Mouse (Mus musculus) kidney, postnatal 0 days (tissue): ENCODE measurements around the gene Dnaaf3. TPM values are rescaled to one million over a fixed set of nuclear protein-coding genes. Genes with fewer than 3 reads are reported as not detected.

Experiments
- ATAC-seq: fragments of 200-750 bp; cut with Nextera tagmentation; replicated peaks from 2 replicates; pipeline ENCODE4 v1.8.0; 2017; ENCODE audit warnings: low read depth, moderate number of reproducible peaks, moderate TSS enrichment, moderate library complexity; ENCODE audit not compliant: low FRiP score
- DNase-seq: peaks from one replicate; pipeline ENCODE4 v3.0.0-alpha.2; 2016; ENCODE audit warnings: low spot score
- H3K27ac ChIP-seq: fragments of 300-500 bp; sonication (generic); 2 replicates; pipeline ENCODE4 v1.5.1; 2014; ENCODE audit warnings: mild to moderate bottlenecking
- H3K27me3 ChIP-seq: fragments of 300-500 bp; sonication (generic); 2 replicates; pipeline ENCODE4 v1.6.1; 2014; ENCODE audit warnings: low read length, mixed read lengths; ENCODE audit not compliant: insufficient read depth
- H3K36me3 ChIP-seq: fragments of 300-500 bp; sonication (generic); 2 replicates; pipeline ENCODE4 v1.6.1; 2014; ENCODE audit warnings: low read length, mixed read lengths; ENCODE audit not compliant: insufficient read depth
- H3K4me1 ChIP-seq: fragments of 300-500 bp; sonication (generic); replicated peaks from 2 replicates; pipeline ENCODE4 v1.6.1; 2014; ENCODE audit warnings: antibody characterized with exemption, low read length, mixed read lengths; ENCODE audit not compliant: insufficient read depth
- H3K4me2 ChIP-seq: fragments of 300-500 bp; sonication (generic); 2 replicates; pipeline ENCODE4 v1.6.1; 2014; ENCODE audit warnings: mild to moderate bottlenecking, low read length, moderate library complexity, mixed read lengths
- H3K4me3 ChIP-seq: fragments of 300-500 bp; sonication (generic); replicated peaks from 2 replicates; pipeline ENCODE4 v1.5.1; 2014; ENCODE audit warnings: low read depth, low read length
- H3K9ac ChIP-seq: fragments of 300-500 bp; sonication (generic); 2 replicates; pipeline ENCODE4 v1.6.1; 2014; ENCODE audit warnings: low read depth, low read length
- H3K9me3 ChIP-seq: fragments of 300-500 bp; sonication (generic); replicated peaks from 2 replicates; pipeline ENCODE4 v1.6.1; 2016; ENCODE audit warnings: low read length, inconsistent platforms, mixed read lengths
- CTCF ChIP-seq: IDR thresholded peaks from 2 replicates; pipeline ENCODE4 v1.5.1; 2016; ENCODE audit warnings: antibody characterized with exemption, low read depth, mild to moderate bottlenecking, moderate library complexity
- WGBS: fragments of 180-500 bp; shearing (Covaris S2); extraction: QIAGEN DNeasy Blood & Tissue Kit; methylation state at CpG from one replicate; pipeline ENCODE4 v1.1.7; 2014; 5-methylcytosine and 5-hydroxymethylcytosine counted together
- polyA plus RNA-seq: library from polyadenylated mRNA; unstranded; fragments of >200 nt; fragmentation: Nextera tagmentation; extraction: Ambion mirVana; gene quantifications from 2 replicates; pipeline ENCODE4 v1.2.1, GENCODE M21; 2015

The Dnaaf3 gene
- polyA plus RNA-seq, 1 experiment from 2014 or later, result 2.0 TPM

DNA sequence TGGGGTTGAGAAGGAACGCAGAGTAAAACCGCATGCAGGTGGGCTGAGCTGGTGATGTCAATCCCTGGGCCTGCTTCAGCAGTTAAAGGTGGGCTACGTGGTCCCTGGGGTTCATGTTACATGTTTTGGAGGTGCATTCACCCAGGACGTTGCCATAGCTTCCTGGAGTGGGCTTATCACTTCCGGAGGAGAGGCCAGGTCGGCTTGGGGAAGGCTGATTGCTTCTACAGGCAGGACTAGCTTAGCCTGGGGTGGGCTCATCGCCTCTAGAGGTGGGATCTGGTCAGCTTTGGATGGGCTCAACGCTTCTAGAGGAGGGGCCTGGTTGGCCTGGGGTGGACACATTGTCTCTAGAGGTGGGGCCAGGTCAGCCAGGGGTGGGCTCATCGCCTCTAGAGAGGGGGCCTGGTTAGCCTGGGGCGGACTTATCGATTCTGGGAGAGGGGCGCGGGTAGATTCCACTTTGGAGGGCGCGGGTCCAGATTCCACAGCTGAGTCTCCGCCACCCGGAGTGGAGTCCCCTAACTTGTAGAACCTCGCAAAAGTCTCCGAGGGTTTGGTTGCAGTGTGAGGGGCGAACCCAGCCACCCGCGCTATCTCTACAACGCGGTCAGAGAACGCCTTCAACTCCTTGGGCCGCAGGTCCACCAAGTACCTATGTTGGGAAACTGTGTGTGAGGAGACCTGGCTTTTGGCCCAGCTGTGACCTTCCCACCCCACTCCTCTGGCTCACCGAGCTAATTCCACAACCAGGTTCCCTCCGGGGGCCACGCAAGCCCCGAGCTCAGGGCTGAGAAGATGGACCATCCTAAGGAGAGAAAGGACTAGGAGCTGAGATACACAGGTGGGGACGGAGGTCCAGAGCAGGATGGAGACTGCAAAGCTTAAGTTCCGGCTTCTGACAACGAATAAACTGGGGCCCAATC, 8.8 kb downstream of the Dnaaf3 start:
- Histone ChIP-seq H3K27me3 (no peaks in the 10 kb centered on the region), H3K4me3 (no peak overlapping the region), H3K9me3 (no peaks in the 10 kb centered on the region), H3K9ac (no peak overlapping the region), H3K27ac (no peak overlapping the region), H3K4me1 (peaks cover 9% of the 10 kb centered on the region; the same call in 1 of the 2 replicates), H3K36me3 (no peaks in the 10 kb centered on the region), H3K4me2 (no peak overlapping the region)
- ATAC-seq (no peak), DNase-seq (no peak)
- TF ChIP-seq CTCF, result no peak
- 87% methylated on average over 33 of the region's 33 CpGs for WGBS

DNA sequence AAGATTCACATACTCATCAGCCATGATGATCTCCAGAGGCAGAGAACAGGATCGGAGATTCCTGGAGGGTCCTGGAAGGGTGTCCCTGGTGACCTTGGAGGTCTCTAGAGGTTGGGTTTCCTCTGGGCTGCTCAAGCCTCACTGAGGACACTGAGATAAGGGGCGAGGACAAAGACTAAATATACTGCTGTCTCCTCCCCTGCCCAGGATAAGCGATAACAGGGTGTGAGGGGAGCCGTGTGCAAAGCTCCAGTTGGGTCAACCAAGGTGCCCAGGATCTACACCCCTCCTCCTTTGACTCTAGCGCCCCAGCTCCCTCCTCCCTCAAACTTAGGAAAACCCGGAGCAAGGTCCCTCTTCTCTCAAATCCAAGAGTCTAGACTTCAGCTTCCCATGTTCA, 10.0 kb downstream of the Dnaaf3 start:
- ATAC-seq (no peak), DNase-seq (no peak)
- H3K9ac ChIP-seq, result no peak overlapping the region
- 72% methylated on average over 6 of the region's 6 CpGs for WGBS
- no peak overlapping the region for H3K4me3 ChIP-seq
- TF ChIP-seq CTCF, result no peak
- H3K4me1 ChIP-seq, result peaks cover 9% of the 10 kb centered on the region; the same call in 1 of the 2 replicates
- no peaks in the 10 kb centered on the region for H3K9me3 ChIP-seq
- no peak overlapping the region for H3K27ac ChIP-seq
- no peak overlapping the region for H3K4me2 ChIP-seq
- no peaks in the 10 kb centered on the region for H3K36me3 ChIP-seq
- no peaks in the 10 kb centered on the region for H3K27me3 ChIP-seq

DNA sequence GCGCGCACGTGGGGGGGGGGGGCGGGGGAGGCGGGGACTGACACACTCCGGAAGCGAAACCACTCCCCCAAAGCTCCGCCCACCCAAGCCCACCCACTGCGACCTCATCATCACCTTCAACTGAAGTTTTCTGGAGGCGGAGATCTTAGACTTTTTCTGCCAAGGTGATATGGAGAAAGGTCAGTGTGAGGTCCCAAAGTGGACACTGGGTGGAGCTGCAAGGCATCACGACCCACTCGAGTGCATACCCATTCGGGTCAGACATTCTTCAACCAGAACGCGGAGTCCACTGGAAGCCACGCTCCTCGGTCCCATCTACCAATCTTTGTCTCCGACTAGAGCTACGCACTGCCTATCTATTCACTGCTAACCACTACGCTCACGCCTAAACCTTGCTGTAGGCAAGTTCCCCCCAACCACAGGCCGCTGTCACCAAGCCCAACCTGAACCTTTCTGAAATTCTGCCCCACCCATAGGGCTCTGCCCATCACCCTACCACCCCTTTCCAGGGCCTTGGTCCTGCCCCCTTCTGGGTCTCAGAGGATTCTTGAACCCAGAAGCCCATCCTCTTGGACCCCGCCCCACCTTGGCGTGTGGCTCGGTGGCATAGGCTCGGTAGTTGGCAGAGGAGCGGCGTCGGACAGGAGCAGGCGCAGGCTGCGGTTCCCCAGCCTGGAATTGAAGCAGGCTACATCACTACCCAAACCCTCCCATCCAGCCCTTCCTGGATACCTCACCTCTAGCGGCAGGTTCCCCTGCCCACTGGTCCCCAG, 10.8 kb downstream of the Dnaaf3 start:
- WGBS, result 33% methylated on average over 32 of the region's 32 CpGs

DNA sequence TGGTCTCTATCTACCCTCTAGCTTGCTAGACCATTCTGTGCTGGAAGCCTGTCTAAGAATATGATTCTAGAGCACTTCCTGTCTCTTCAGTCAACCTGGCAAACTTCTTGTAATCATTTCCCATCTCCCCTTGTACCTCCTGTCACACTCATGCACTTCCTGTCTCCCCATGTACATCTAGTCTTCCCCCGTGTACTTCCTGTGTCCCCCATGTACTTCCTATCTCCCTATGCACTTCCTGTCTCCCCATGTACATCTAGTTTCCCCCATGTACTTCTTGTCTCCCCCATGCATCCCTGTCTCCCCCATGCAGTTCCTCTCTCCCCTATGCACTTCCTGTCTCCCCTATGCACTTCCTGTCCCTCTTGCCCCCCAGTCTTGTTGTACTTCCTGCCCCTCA, 13.8 kb downstream of the Dnaaf3 start:
- TF ChIP-seq CTCF, result no peak
- 79% methylated on average over 1 of the region's 1 CpGs for WGBS
- no peaks in the 10 kb centered on the region for H3K27me3 ChIP-seq
- H3K4me1 ChIP-seq, result peaks cover 17% of the 10 kb centered on the region; the same call in 1 of the 2 replicates
- H3K36me3 ChIP-seq, result no peaks in the 10 kb centered on the region
- H3K4me2 ChIP-seq, result no peak overlapping the region
- no peak for DNase-seq
- no peak for ATAC-seq
- H3K27ac ChIP-seq, result no peak overlapping the region
- H3K4me3 ChIP-seq, result no peak overlapping the region
- no peaks in the 10 kb centered on the region for H3K9me3 ChIP-seq
- no peak overlapping the region for H3K9ac ChIP-seq

More for the DNA sequence above, 10.8 kb downstream of the Dnaaf3 start:
- no peaks in the 10 kb centered on the region for H3K27me3 ChIP-seq
- peak; percentile 24; the same call in 1 of the 2 replicates for TF ChIP-seq CTCF
- peak overlapping the region; percentile 8; the same call in 1 of the 2 replicates for H3K4me3 ChIP-seq
- no peaks in the 10 kb centered on the region for H3K9me3 ChIP-seq
- no peaks in the 10 kb centered on the region for H3K36me3 ChIP-seq
- peaks cover 8% of the 10 kb centered on the region; the same call in 1 of the 2 replicates for H3K4me1 ChIP-seq
- DNase-seq (no peak), ATAC-seq (no peak)
- H3K4me2 ChIP-seq, result peak overlapping the region; percentile 52
- H3K9ac ChIP-seq, result 0 out of 2 replicates have a peak overlapping the region, but pooled peaks have one; percentile 35
- H3K27ac ChIP-seq, result no peak overlapping the region

DNA sequence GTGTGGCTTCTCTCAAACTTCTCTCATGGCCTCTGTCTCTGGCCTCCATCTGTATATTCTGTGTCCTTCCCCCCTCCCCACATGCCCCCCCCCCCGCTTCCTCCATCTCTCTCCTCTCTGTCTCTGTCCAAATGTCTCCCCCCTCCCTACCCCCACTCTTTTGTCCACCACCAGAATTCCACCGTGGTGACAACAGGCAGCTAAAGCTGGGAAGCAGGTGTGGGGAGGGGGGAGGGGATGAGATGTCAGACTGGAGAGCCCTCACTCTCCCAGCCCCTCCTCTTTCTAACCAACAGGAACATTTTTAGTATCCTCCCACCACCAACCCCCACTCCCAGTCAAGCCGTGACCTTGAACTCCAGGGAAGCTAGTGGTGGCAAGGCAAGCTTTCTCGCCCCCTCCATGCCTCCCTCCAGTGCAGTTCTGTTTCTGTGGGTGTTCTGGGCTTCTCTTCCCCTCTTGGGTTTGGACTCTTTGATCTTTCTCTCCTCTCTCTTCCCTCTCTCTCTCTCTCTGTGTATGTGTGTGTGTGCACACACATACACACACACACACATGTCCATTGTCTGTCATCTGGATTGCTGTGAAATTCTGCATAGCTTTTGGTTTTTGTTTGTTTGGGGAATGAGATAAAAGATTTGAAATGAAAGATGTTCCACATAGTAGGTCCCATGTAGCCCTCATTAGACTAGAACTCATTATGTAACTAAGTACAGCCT, 15.8 kb downstream of the Dnaaf3 start, which contains the start of gene Tnnt1:
Gene Tnnt1 (minus strand): TSS at position 51 of the 719 bp plus-strand sequence.
- H3K4me1 ChIP-seq, result peaks cover 17% of the 10 kb centered on the region; the same call in 1 of the 2 replicates
- no peaks in the 10 kb centered on the region for H3K9me3 ChIP-seq
- H3K4me3 ChIP-seq, result no peak within 1 kb of the TSS
- no peaks in the 10 kb centered on the region for H3K36me3 ChIP-seq
- no peaks in the 10 kb centered on the region for H3K27me3 ChIP-seq
- no peak within 1 kb of the TSS for H3K27ac ChIP-seq
- no peak for TF ChIP-seq CTCF
- WGBS, result 18% methylated on average over 4 of the region's 4 CpGs
- DNase-seq (no peak), ATAC-seq (no peak; the same call in 1 of the 2 replicates)
- H3K9ac ChIP-seq, result no peak within 1 kb of the TSS
- no peak within 1 kb of the TSS for H3K4me2 ChIP-seq
